Comparison of ENCODE assay signal across 8 mouse cellular contexts in genomic region chrX:7789542-7790136, GRCm38 (mm10). TPM values are rescaled to one million over a fixed set of nuclear protein-coding genes. Genes with fewer than 3 reads are reported as not detected.
DNase-seq lines count a peak whose midpoint lies in the region; ATAC-seq and TF ChIP-seq lines count a peak whose summit lies in the region.

Gene Gripap1, plus strand, starts transcription at chrX:7789765.

- peak within 1 kb of the TSS; percentile 81 for H3K4me3 ChIP-seq in E14TG2a.4 (replicated peaks; ENCODE audit: low read length)
- H3K4me3 ChIP-seq in forebrain, embryonic 12.5 days (replicated peaks), result peak within 1 kb of the TSS; percentile 53
- peak within 1 kb of the TSS; percentile 62 for H3K4me3 ChIP-seq in heart, postnatal 0 days (ENCODE audit: low read depth, low read length)
- H3K4me3 ChIP-seq in liver, embryonic 16.5 days (ENCODE audit: low read depth, low read length), result peak within 1 kb of the TSS; percentile 78
- H3K4me3 ChIP-seq in neural tube, embryonic 13.5 days, result peak within 1 kb of the TSS; percentile 53

- peak within 1 kb of the TSS; percentile 59 for H3K4me2 ChIP-seq in forebrain, embryonic 12.5 days
- peak within 1 kb of the TSS; percentile 66 for H3K4me2 ChIP-seq in heart, postnatal 0 days (ENCODE audit: low read depth, low read length)
- peak within 1 kb of the TSS; percentile 67 for H3K4me2 ChIP-seq in liver, embryonic 16.5 days (ENCODE audit: low read depth, low read length)
- peak within 1 kb of the TSS; percentile 64 for H3K4me2 ChIP-seq in neural tube, embryonic 13.5 days

- peak; percentile 91 for ATAC-seq in forebrain, embryonic 12.5 days (ENCODE audit: low FRiP score)
- peak; percentile 84 for ATAC-seq in heart, postnatal 0 days (ENCODE audit: insufficient read depth, low read depth)
- peak; percentile 86 for ATAC-seq in liver, embryonic 16.5 days (ENCODE audit: low read depth)
- peak; percentile 93 for ATAC-seq in neural tube, embryonic 13.5 days (ENCODE audit: low read depth)

- no peak within 1 kb of the TSS for H3K27ac ChIP-seq in forebrain, embryonic 12.5 days
- H3K27ac ChIP-seq in heart, postnatal 0 days (ENCODE audit: low read depth), result peak within 1 kb of the TSS; percentile 43; the same call in 1 of the 2 replicates
- H3K27ac ChIP-seq in liver, embryonic 16.5 days (ENCODE audit: low read length), result peak within 1 kb of the TSS; percentile 42
- H3K27ac ChIP-seq in neural tube, embryonic 13.5 days (replicated peaks), result peak within 1 kb of the TSS; percentile 62

- peak within 1 kb of the TSS; percentile 59 for H3K9ac ChIP-seq in forebrain, embryonic 12.5 days
- peak within 1 kb of the TSS; percentile 66; the same call in 1 of the 2 replicates for H3K9ac ChIP-seq in heart, postnatal 0 days (replicated peaks; ENCODE audit: low read depth, low read length)
- peak within 1 kb of the TSS; percentile 74 for H3K9ac ChIP-seq in liver, embryonic 16.5 days (ENCODE audit: low read depth, low read length)
- peak within 1 kb of the TSS; percentile 74 for H3K9ac ChIP-seq in neural tube, embryonic 13.5 days

- peak; percentile 67 for DNase-seq in c-Kit-positive CD71-positive TER-119-negative erythroid progenitor cells, embryonic 14.5 days (ENCODE audit: low read depth)
- DNase-seq in heart, postnatal 0 days (ENCODE audit: low spot score), result peak; percentile 89
- peak; percentile 79 to 86 for DNase-seq in kidney, postnatal 4 days
- peak; percentile 61 for DNase-seq in testis, postnatal 14 days (ENCODE audit: low spot score)

- H3K27me3 ChIP-seq in E14TG2a.4 (ENCODE audit: insufficient read depth, low read length), result no peaks in the 10 kb centered on the region
- no peaks in the 10 kb centered on the region for H3K27me3 ChIP-seq in forebrain, embryonic 12.5 days
- no peaks in the 10 kb centered on the region for H3K27me3 ChIP-seq in heart, postnatal 0 days (ENCODE audit: control insufficient read depth, insufficient read depth, low read length)
- H3K27me3 ChIP-seq in liver, embryonic 16.5 days (ENCODE audit: control insufficient read depth, insufficient read depth, low read depth, low read length), result no peaks in the 10 kb centered on the region
- H3K27me3 ChIP-seq in neural tube, embryonic 13.5 days, result no peaks in the 10 kb centered on the region

- peaks cover 7% of the 10 kb centered on the region; the same call in 1 of the 2 replicates for H3K36me3 ChIP-seq in E14TG2a.4 (ENCODE audit: insufficient read depth, low read length)
- no peaks in the 10 kb centered on the region for H3K36me3 ChIP-seq in forebrain, embryonic 12.5 days (replicated peaks)
- H3K36me3 ChIP-seq in heart, postnatal 0 days (replicated peaks; ENCODE audit: control insufficient read depth, insufficient read depth, low read length), result no peaks in the 10 kb centered on the region
- H3K36me3 ChIP-seq in liver, embryonic 16.5 days (ENCODE audit: control insufficient read depth, insufficient read depth), result no peaks in the 10 kb centered on the region; the same call in 1 of the 2 replicates
- peaks cover 15% of the 10 kb centered on the region; the same call in 1 of the 2 replicates for H3K36me3 ChIP-seq in neural tube, embryonic 13.5 days

- WGBS in forebrain, embryonic 12.5 days, result 18% methylated on average over 24 of the region's 24 CpGs
- WGBS in heart, postnatal 0 days, result 18% methylated on average over 24 of the region's 24 CpGs
- WGBS in liver, embryonic 16.5 days (ENCODE audit: insufficient replicate concordance), result 13% methylated on average over 24 of the region's 24 CpGs
- 20% methylated on average over 24 of the region's 24 CpGs for WGBS in neural tube, embryonic 13.5 days

- H3K4me1 ChIP-seq in E14TG2a.4 (replicated peaks; ENCODE audit: low read depth, low read length), result peaks cover 16% of the 10 kb centered on the region
- H3K4me1 ChIP-seq in forebrain, embryonic 12.5 days, result no peaks in the 10 kb centered on the region
- 0 out of 2 replicates have a peak, but pooled peaks cover 6% of the 10 kb centered on the region for H3K4me1 ChIP-seq in heart, postnatal 0 days (ENCODE audit: control insufficient read depth, insufficient read depth)
- H3K4me1 ChIP-seq in liver, embryonic 16.5 days (ENCODE audit: control insufficient read depth, low read depth, low read length), result no peaks in the 10 kb centered on the region; the same call in 1 of the 2 replicates
- H3K4me1 ChIP-seq in neural tube, embryonic 13.5 days (replicated peaks), result peaks cover 14% of the 10 kb centered on the region

- H3K9me3 ChIP-seq in E14TG2a.4 (ENCODE audit: low read length), result no peaks in the 10 kb centered on the region
- no peaks in the 10 kb centered on the region for H3K9me3 ChIP-seq in forebrain, embryonic 12.5 days
- H3K9me3 ChIP-seq in heart, postnatal 0 days (replicated peaks; ENCODE audit: control insufficient read depth, low read length), result no peaks in the 10 kb centered on the region
- H3K9me3 ChIP-seq in liver, embryonic 16.5 days (replicated peaks; ENCODE audit: control insufficient read depth, low read length), result no peaks in the 10 kb centered on the region
- no peaks in the 10 kb centered on the region for H3K9me3 ChIP-seq in neural tube, embryonic 13.5 days

- TF ChIP-seq EP300 in heart, postnatal 0 days (IDR thresholded peaks at IDR 0.05; ENCODE audit: low read depth), result no peak

- no peak for TF ChIP-seq CTCF in E14TG2a.4 (conservative IDR thresholded peaks at IDR 0.05; ENCODE audit: low read length)
- no peak for TF ChIP-seq CTCF in heart, postnatal 0 days (IDR thresholded peaks at IDR 0.05; ENCODE audit: low read depth)

RNA-seq across cellular contexts. Expression of gene Gripap1, which starts in this region (rescaled TPM):
- polyA plus RNA-seq in forebrain, embryonic 12.5 days (2016; fragmentation: Nextera tagmentation; extraction: Ambion mirVana), result 75.7 and 84.4 TPM in 2 replicates
- total RNA-seq in heart, postnatal 0 days (2014; rRNA removed; ENCODE audit: low replicate concordance), result 2.4 and 6.8 TPM in 2 replicates
- polyA plus RNA-seq in heart, postnatal 0 days (2015; fragmentation: Nextera tagmentation; extraction: Ambion mirVana), result 17.5 and 19.3 TPM in 2 replicates
- 27.7 and 28.9 TPM in 2 replicates for polyA plus RNA-seq in liver, embryonic 16.5 days (2015; fragmentation: Nextera tagmentation; extraction: Ambion mirVana)
- polyA plus RNA-seq in neural tube, embryonic 13.5 days (2015; fragmentation: Nextera tagmentation; extraction: Ambion mirVana), result 74.9 and 77.1 TPM in 2 replicates
